Mouse (Mus musculus) stomach, embryonic 16.5 days (tissue): ENCODE results near the gene Dpt. TPM values are rescaled to one million over a fixed set of nuclear protein-coding genes. Genes with fewer than 3 reads are reported as not detected.

ENCODE experiments used
- ATAC-seq: fragments of 200-750 bp; cut with Nextera tagmentation; 2 replicates; pipeline ENCODE4 v1.8.0; 2017; ENCODE audit warnings: moderate number of reproducible peaks, moderate TSS enrichment; ENCODE audit not compliant: insufficient read depth, low FRiP score
- H3K27ac ChIP-seq: fragments of 300-500 bp; sonication (generic); 2 replicates; pipeline ENCODE4 v1.5.1; 2014; ENCODE audit warnings: low read length
- H3K27me3 ChIP-seq: fragments of 300-500 bp; sonication (generic); 2 replicates; pipeline ENCODE4 v1.6.1; 2014; ENCODE audit warnings: low read length, control low read depth, mixed read lengths; ENCODE audit not compliant: control insufficient read depth, insufficient read depth
- H3K36me3 ChIP-seq: fragments of 300-500 bp; sonication (generic); 2 replicates; pipeline ENCODE4 v1.6.1; 2014; ENCODE audit warnings: low read length; ENCODE audit not compliant: control insufficient read depth, insufficient read depth
- H3K4me1 ChIP-seq: fragments of 300-500 bp; sonication (generic); 2 replicates; pipeline ENCODE4 v1.6.1; 2014; ENCODE audit warnings: low read length, control low read depth, mixed read lengths; ENCODE audit not compliant: control insufficient read depth, insufficient read depth
- H3K4me2 ChIP-seq: fragments of 300-500 bp; sonication (generic); 2 replicates; pipeline ENCODE4 v1.6.1; 2014; ENCODE audit warnings: low read depth, low read length, mixed read lengths
- H3K4me3 ChIP-seq: fragments of 300-500 bp; sonication (generic); replicated peaks from 2 replicates; pipeline ENCODE4 v1.5.1; 2014; ENCODE audit warnings: mild to moderate bottlenecking, low read length
- H3K9ac ChIP-seq: fragments of 300-500 bp; sonication (generic); 2 replicates; pipeline ENCODE4 v1.6.1; 2014; ENCODE audit warnings: low read length
- H3K9me3 ChIP-seq: fragments of 300-500 bp; sonication (generic); replicated peaks from 2 replicates; pipeline ENCODE4 v1.6.1; 2016; ENCODE audit warnings: low read length, control low read depth; ENCODE audit not compliant: control insufficient read depth
- WGBS: fragments of 180-500 bp; shearing (Covaris S2); extraction: QIAGEN DNeasy Blood & Tissue Kit; methylation state at CpG from one replicate; pipeline ENCODE4 v1.1.7; 2014; 5-methylcytosine and 5-hydroxymethylcytosine counted together
- polyA plus RNA-seq: library from polyadenylated mRNA; unstranded; fragments of >200 nt; fragmentation: Nextera tagmentation; extraction: Ambion mirVana; gene quantifications from 2 replicates; pipeline ENCODE4 v1.2.1, GENCODE M21; 2015

Dpt gene
- polyA plus RNA-seq, 1 experiment from 2014 or later = 111 TPM

DNA sequence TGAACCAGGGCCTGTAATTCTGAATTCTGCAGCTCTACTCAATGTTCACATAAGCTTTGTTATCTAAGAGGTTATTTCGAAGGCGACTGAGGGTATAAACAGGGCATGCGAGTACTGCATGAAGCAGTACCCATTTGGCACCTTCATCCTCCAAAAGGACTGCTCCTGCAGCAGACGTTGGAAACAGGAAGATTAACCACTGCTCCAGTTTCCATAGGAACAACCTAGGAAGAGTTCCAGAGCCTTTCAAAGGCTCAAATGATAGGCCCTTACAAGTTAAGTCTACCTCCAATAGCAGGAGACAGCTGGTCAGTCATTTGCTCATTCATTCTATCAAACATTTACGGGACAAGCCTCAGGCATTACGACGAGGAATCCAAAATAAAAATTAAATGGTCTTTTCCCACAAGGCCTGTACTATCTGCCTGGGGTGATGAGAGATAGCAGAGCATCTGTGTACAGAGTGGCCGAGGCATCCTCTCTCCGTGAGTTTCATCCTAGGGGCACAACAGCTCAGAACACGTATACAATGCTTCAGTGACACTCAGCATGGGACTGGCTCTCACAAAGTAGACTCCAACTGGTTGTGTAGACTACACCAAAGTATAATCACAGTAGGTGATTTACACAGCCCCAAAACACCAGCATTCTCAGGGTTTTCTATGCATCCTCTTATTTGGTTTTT, 8.4 kb downstream of the Dpt start:
- no peak for ATAC-seq
- Histone ChIP-seq H3K9me3 (no peaks in the 10 kb centered on the region), H3K27me3 (no peaks in the 10 kb centered on the region), H3K27ac (no peak overlapping the region), H3K4me2 (no peak overlapping the region), H3K36me3 (no peaks in the 10 kb centered on the region), H3K9ac (no peak overlapping the region), H3K4me1 (no peaks in the 10 kb centered on the region), H3K4me3 (no peak overlapping the region)
- 71% methylated on average over 10 of the region's 10 CpGs for WGBS

DNA sequence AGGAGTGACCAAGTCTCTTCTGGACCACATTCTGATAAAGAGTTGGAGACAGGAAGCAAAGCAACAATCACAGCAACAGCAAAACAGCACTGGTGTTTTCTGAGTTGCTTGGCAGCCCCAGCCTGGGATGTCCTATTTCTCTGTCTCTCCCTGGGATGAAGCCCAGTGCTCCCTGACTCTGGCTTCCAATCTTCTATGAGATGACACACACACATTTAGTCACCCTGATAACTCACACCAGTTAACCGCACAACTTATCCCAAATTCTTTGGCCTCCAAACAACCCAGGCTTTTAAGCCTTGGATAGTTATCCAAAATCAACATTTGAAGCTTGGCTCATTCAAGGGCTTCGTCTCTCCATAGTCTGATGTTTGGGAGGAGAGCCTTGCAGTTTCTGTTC, 12.9 kb downstream of the Dpt start:
- Histone ChIP-seq H3K4me2 (no peak overlapping the region), H3K9me3 (no peaks in the 10 kb centered on the region), H3K4me3 (no peak overlapping the region), H3K27me3 (no peaks in the 10 kb centered on the region), H3K4me1 (no peaks in the 10 kb centered on the region), H3K27ac (no peak overlapping the region), H3K36me3 (no peaks in the 10 kb centered on the region), H3K9ac (no peak overlapping the region)
- no peak for ATAC-seq
- WGBS = 76% methylated on average over 2 of the region's 2 CpGs

DNA sequence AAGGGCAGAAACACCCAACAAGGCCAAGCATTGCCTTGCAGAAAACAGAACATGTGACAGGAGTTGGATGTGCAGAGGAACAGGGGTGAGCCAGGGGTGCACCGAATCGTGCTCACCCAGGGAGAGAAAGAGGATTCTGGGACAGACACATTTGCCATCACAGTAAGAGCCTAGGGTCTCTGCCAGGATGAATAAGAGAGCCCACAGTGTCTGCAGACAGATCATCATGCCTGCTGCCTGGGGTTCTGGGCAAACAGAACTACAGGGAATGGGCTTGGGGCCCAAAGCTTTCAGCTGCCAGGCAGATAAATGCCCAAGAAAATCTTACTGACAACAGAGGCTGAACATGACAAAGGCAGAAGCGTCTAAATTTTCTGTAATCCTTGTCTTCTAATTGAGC, 14.9 kb downstream of the Dpt start:
- 85% methylated on average over 3 of the region's 3 CpGs for WGBS
- Histone ChIP-seq H3K27me3 (no peaks in the 10 kb centered on the region), H3K4me1 (no peaks in the 10 kb centered on the region), H3K9ac (no peak overlapping the region), H3K9me3 (no peaks in the 10 kb centered on the region), H3K36me3 (no peaks in the 10 kb centered on the region), H3K4me2 (no peak overlapping the region), H3K4me3 (no peak overlapping the region), H3K27ac (no peak overlapping the region)
- ATAC-seq = no peak

DNA sequence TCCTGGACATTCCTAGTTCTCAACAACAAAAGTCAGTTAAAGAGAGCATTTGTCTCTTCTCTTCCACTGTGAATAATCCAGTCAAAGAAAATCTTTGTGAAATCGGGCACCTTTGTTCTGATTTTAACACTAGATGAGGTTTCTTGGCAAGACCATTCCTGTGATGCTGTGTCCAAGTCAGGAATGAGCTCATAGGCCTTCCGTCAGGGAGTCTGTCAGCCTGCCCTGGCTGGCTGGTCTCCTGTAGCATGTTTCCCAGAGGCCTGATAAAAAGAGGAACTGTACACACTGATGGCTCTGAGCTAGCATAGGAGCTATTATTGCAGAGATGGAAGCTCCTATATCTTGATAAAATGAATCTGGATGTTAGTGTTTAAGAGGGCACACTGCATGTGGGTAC, 17.8 kb downstream of the Dpt start:
- H3K9ac ChIP-seq = no peak overlapping the region
- no peaks in the 10 kb centered on the region for H3K36me3 ChIP-seq
- ATAC-seq = no peak
- WGBS = 70% methylated on average over 2 of the region's 2 CpGs
- no peak overlapping the region for H3K4me2 ChIP-seq
- no peaks in the 10 kb centered on the region for H3K9me3 ChIP-seq
- no peaks in the 10 kb centered on the region for H3K27me3 ChIP-seq
- H3K4me3 ChIP-seq = no peak overlapping the region
- H3K4me1 ChIP-seq = no peaks in the 10 kb centered on the region
- no peak overlapping the region for H3K27ac ChIP-seq

DNA sequence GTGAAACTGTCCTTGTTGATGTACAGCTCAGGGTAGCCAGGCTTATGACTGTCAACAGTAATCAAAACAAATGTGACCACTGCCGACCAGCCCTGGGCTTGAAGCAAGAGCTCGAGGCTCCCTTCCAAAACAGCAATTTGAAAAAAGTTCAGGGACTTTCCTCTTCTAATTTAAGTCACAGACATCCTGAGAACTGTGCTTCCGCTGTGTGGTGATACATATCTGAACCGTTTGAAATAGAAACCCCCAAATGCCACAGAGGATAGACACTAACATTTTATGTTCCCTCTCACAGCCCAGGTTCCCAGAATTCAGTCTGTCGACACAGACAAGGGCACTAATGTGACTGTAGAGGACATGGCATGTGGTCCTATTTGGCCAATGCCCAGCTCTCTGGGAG, 18.9 kb downstream of the Dpt start:
- H3K4me3 ChIP-seq = no peak overlapping the region
- no peak overlapping the region for H3K9ac ChIP-seq
- H3K27me3 ChIP-seq = no peaks in the 10 kb centered on the region
- no peak overlapping the region for H3K27ac ChIP-seq
- H3K9me3 ChIP-seq = no peaks in the 10 kb centered on the region
- H3K36me3 ChIP-seq = no peaks in the 10 kb centered on the region
- 62% methylated on average over 5 of the region's 5 CpGs for WGBS
- no peak overlapping the region for H3K4me2 ChIP-seq
- no peaks in the 10 kb centered on the region for H3K4me1 ChIP-seq
- ATAC-seq = no peak

DNA sequence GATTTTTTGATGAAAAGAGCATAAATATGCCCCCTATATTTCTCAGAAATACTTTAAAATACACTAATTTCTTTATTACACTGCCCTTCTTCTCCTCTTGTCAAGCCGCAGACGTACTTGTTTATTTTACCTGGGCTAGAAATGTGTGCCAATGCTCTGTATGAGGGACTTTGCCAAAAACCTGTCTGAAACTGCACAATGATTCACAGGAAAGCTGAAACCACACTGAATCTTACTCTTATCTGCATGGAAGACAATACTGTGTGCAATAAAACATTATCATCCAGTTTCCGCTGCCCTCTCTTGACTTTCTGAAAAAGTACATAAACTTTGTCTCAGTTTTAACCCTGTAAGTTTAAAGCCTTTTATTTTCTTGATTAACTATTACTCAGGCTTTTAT, 20.9 kb downstream of the Dpt start:
- Histone ChIP-seq H3K9me3 (no peaks in the 10 kb centered on the region), H3K36me3 (no peaks in the 10 kb centered on the region), H3K27me3 (no peaks in the 10 kb centered on the region), H3K27ac (no peak overlapping the region), H3K9ac (no peak overlapping the region), H3K4me1 (no peaks in the 10 kb centered on the region), H3K4me2 (no peak overlapping the region), H3K4me3 (no peak overlapping the region)
- ATAC-seq = no peak
- WGBS = 47% methylated on average over 3 of the region's 3 CpGs

DNA sequence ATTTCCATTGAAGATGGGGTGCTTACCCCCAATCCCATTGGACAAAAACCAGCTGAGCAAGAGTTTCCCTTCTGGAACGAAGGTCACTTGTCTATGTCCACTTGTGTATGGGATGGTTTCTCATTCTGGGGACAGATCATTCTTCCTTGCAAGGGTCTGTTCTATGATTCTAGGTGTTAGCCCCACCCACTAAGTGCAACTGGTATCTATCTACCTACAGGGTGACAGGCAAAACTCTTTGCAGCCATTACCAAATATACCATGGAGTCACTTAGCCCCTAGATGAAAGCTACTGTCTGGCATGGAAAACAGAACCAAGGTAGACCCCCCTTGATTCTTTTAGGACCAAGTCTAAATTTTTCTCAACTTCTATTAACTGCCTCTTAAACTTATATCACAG, 24.9 kb downstream of the Dpt start:
- Histone ChIP-seq H3K27me3 (no peaks in the 10 kb centered on the region), H3K4me1 (no peaks in the 10 kb centered on the region), H3K9me3 (no peaks in the 10 kb centered on the region), H3K9ac (no peak overlapping the region), H3K36me3 (no peaks in the 10 kb centered on the region), H3K4me3 (no peak overlapping the region), H3K4me2 (no peak overlapping the region), H3K27ac (no peak overlapping the region)
- ATAC-seq = no peak
- 93% methylated on average over 1 of the region's 1 CpGs for WGBS

DNA sequence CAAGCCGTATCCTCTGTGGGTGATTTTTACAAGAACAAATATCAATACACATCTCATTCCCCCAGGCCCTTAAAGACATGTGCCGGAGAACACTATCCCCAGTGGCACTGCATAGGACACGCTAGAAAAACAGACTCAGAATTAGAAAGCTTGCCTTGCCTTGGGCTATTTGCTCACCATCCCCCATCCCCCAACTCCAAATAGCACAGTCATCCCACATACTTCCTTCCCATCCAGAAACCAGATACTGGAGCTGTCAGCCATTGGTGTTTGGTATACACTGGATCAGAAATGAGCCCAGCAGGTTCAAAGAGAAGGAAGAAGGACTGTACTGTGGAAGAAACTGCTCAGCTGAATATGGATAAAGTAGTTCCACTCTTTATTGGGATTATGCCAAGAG, 25.4 kb downstream of the Dpt start:
- Histone ChIP-seq H3K36me3 (no peaks in the 10 kb centered on the region), H3K4me3 (no peak overlapping the region), H3K4me1 (no peaks in the 10 kb centered on the region), H3K27me3 (no peaks in the 10 kb centered on the region), H3K9me3 (no peaks in the 10 kb centered on the region), H3K4me2 (no peak overlapping the region), H3K9ac (no peak overlapping the region), H3K27ac (no peak overlapping the region)
- WGBS = 70% methylated on average over 3 of the region's 3 CpGs
- ATAC-seq = no peak

DNA sequence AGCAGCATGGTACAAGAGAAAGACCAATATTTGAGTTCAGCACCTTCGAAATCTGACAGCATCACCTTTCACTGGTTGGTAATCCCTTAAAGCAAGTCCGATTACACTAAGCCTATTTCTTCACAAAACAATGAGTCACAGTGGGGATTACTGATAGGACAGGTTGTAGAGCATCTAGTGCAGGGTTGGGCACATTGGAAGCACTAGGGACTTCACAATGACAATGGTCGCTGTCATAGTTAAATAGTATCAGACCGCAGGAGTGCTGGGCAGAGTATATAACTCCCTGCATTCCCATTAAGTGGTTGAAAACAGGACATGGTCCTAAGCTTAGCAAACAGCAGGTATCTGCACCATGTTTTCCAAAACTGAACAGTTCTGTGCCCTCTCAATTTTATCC, 25.8 kb downstream of the Dpt start:
- Histone ChIP-seq H3K4me3 (no peak overlapping the region), H3K27ac (no peak overlapping the region), H3K4me2 (no peak overlapping the region), H3K4me1 (no peaks in the 10 kb centered on the region), H3K9me3 (no peaks in the 10 kb centered on the region), H3K27me3 (no peaks in the 10 kb centered on the region), H3K9ac (no peak overlapping the region), H3K36me3 (no peaks in the 10 kb centered on the region)
- no peak for ATAC-seq
- WGBS = 65% methylated on average over 4 of the region's 4 CpGs

DNA sequence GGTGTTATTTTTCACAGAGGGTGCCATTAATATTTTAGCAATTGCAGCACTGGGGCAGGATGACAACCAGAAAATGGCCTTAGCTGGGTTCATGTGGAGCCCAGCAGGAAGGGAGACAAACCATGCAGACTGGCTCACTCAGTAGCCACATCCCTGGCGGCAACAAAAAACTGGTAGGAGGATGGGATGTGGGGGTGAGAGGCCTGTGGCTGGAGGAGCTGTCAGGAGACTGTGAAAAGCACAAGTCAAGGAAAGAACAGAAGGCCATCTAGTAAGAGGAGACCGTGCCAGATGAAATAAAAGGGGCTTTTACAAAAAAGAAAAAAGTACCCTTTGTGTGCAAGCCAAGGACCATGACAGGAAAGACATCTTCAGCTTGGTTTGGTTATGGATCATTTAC, 28.5 kb downstream of the Dpt start:
- no peaks in the 10 kb centered on the region for H3K27me3 ChIP-seq
- no peak overlapping the region for H3K27ac ChIP-seq
- H3K9me3 ChIP-seq = no peaks in the 10 kb centered on the region
- H3K36me3 ChIP-seq = no peaks in the 10 kb centered on the region
- no peak overlapping the region for H3K9ac ChIP-seq
- 69% methylated on average over 2 of the region's 2 CpGs for WGBS
- no peak overlapping the region for H3K4me2 ChIP-seq
- no peak overlapping the region for H3K4me3 ChIP-seq
- ATAC-seq = no peak
- H3K4me1 ChIP-seq = no peaks in the 10 kb centered on the region
